Comparison of ENCODE assay signal across 8 mouse cellular contexts in genomic region chr4:154904185-154905071, GRCm38 (mm10). TPM values are rescaled to one million over a fixed set of nuclear protein-coding genes. Genes with fewer than 3 reads are reported as not detected.
DNase-seq lines count a peak whose midpoint lies in the region; ATAC-seq and TF ChIP-seq lines count a peak whose summit lies in the region.

No protein-coding gene starts in this region.

- peaks cover 3% of the 10 kb centered on the region; the same call in 1 of the 2 replicates for H3K27me3 ChIP-seq in forebrain, embryonic 15.5 days
- H3K27me3 ChIP-seq in neural tube, embryonic 15.5 days (replicated peaks): peaks cover 9% of the 10 kb centered on the region; the same call in 1 of the 2 replicates

- peak overlapping the region; percentile 51 for H3K9ac ChIP-seq in forebrain, embryonic 15.5 days (replicated peaks)
- H3K9ac ChIP-seq in neural tube, embryonic 15.5 days (replicated peaks): peak overlapping the region; percentile 37; the same call in 1 of the 2 replicates

- peak overlapping the region; percentile 62 for H3K4me2 ChIP-seq in forebrain, embryonic 15.5 days (replicated peaks)
- peak overlapping the region; percentile 67 for H3K4me2 ChIP-seq in neural tube, embryonic 15.5 days

- no peak for TF ChIP-seq POLR2A in lung, adult 2 months (IDR thresholded peaks at IDR 0.05; ENCODE audit: borderline replicate concordance, extremely low read depth, low read depth, low read length)

- WGBS in forebrain, embryonic 15.5 days: 4% methylated on average over 16 of the region's 16 CpGs
- WGBS in lung, adult 2 months: 3% methylated on average over 16 of the region's 16 CpGs
- 4% methylated on average over 16 of the region's 16 CpGs for WGBS in neural tube, embryonic 15.5 days

- no peak for TF ChIP-seq CTCF in layer of hippocampus, adult 2 months (conservative IDR thresholded peaks at IDR 0.05)
- TF ChIP-seq CTCF in lung, adult 2 months (IDR thresholded peaks at IDR 0.05; ENCODE audit: insufficient read depth, low read length): no peak

- peaks cover 8% of the 10 kb centered on the region for H3K4me1 ChIP-seq in forebrain, embryonic 15.5 days
- H3K4me1 ChIP-seq in lung, adult 2 months (ENCODE audit: control insufficient read depth, insufficient read depth, low read length): no peaks in the 10 kb centered on the region; the same call in 1 of the 2 replicates
- H3K4me1 ChIP-seq in neural tube, embryonic 15.5 days: peaks cover 10% of the 10 kb centered on the region; the same call in 1 of the 2 replicates

- peak; percentile 72 for DNase-seq in Muller cell, postnatal 12 days (ENCODE audit: inconsistent ontology term)
- peak; percentile 85 to 91 for DNase-seq in cerebellum, adult 18-20 months
- peak; percentile 67 to 83 for DNase-seq in layer of hippocampus, adult 2 months (ENCODE audit: low spot score in 2 of 2)
- DNase-seq in lung, adult 2 months: peak; percentile 79
- peak; percentile 82 to 86 for DNase-seq in thymus, postnatal 10 days (ENCODE audit: low spot score in 2 of 2)

- H3K4me3 ChIP-seq in forebrain, embryonic 15.5 days: peak overlapping the region; percentile 42
- H3K4me3 ChIP-seq in layer of hippocampus, adult 2 months: peak overlapping the region; percentile 40
- H3K4me3 ChIP-seq in lung, adult 2 months (replicated peaks; ENCODE audit: extremely low read depth, low read depth, low read length): no peak overlapping the region
- peak overlapping the region; percentile 33 for H3K4me3 ChIP-seq in neural tube, embryonic 15.5 days (replicated peaks)

- no peaks in the 10 kb centered on the region for H3K9me3 ChIP-seq in forebrain, embryonic 15.5 days
- H3K9me3 ChIP-seq in neural tube, embryonic 15.5 days (replicated peaks): no peaks in the 10 kb centered on the region

- no peak overlapping the region for H3K27ac ChIP-seq in forebrain, embryonic 15.5 days (replicated peaks)
- H3K27ac ChIP-seq in layer of hippocampus, adult 2 months: no peak overlapping the region
- H3K27ac ChIP-seq in neural tube, embryonic 15.5 days (replicated peaks): no peak overlapping the region

- peak; percentile 93 for ATAC-seq in forebrain, embryonic 15.5 days (replicated peaks)
- peak; percentile 90 to 95 for ATAC-seq in hematopoietic stem cell, adult 5-6 weeks (replicated peaks in 1 of 2; ENCODE audit: insufficient read depth in 1 of 2, low FRiP score in 2 of 2, low TSS enrichment in 1 of 2, low read depth in 1 of 2, poor library complexity in 2 of 2, severe bottlenecking in 2 of 2)
- ATAC-seq in neural tube, embryonic 15.5 days (ENCODE audit: low FRiP score): peak; percentile 88

- no peaks in the 10 kb centered on the region for H3K36me3 ChIP-seq in forebrain, embryonic 15.5 days
- no peaks in the 10 kb centered on the region for H3K36me3 ChIP-seq in neural tube, embryonic 15.5 days

RNA-seq across cellular contexts. Expression of gene Fam213b, which starts 5.5 kb away (rescaled TPM):
- polyA plus RNA-seq in forebrain, embryonic 15.5 days (2015; fragmentation: Nextera tagmentation; extraction: Ambion mirVana): 36.8 and 40.5 TPM in 2 replicates
- 0.94 and 2.0 TPM in 2 replicates for total RNA-seq in hematopoietic stem cell, adult 5-6 weeks (2017)
- 10 to 100 TPM; 48.1 to 48.9 TPM for total RNA-seq in layer of hippocampus, adult 2 months (2021)
- 8.9 and 14.8 TPM in 2 replicates for polyA plus RNA-seq in lung, adult 2 months (2012; rRNA removed)
- polyA plus RNA-seq in neural tube, embryonic 15.5 days (2015; fragmentation: Nextera tagmentation; extraction: Ambion mirVana): 68.2 and 79.2 TPM in 2 replicates

RNA-seq across cellular contexts. Expression of gene Tnfrsf14, which starts 23.9 kb away (rescaled TPM):
- 0.36 TPM in 1 of 2 replicates, not detected in the other for polyA plus RNA-seq in forebrain, embryonic 15.5 days (2015; fragmentation: Nextera tagmentation; extraction: Ambion mirVana)
- 29.9 and 48.0 TPM in 2 replicates for total RNA-seq in hematopoietic stem cell, adult 5-6 weeks (2017)
- 1 to 10 TPM in 1 of 2 experiments, under 1 TPM in 1; 0.84 to 1.3 TPM for total RNA-seq in layer of hippocampus, adult 2 months (2021)
- 51.1 and 56.8 TPM in 2 replicates for polyA plus RNA-seq in lung, adult 2 months (2012; rRNA removed)
- polyA plus RNA-seq in neural tube, embryonic 15.5 days (2015; fragmentation: Nextera tagmentation; extraction: Ambion mirVana): 0.37 and 1.4 TPM in 2 replicates

RNA-seq across cellular contexts. Expression of gene Mmel1, which starts 35.0 kb away (rescaled TPM):
- polyA plus RNA-seq in forebrain, embryonic 15.5 days (2015; fragmentation: Nextera tagmentation; extraction: Ambion mirVana): 0.36 and 0.56 TPM in 2 replicates
- not detected in 2 replicates for total RNA-seq in hematopoietic stem cell, adult 5-6 weeks (2017)
- under 1 TPM; 0.29 to 0.44 TPM for total RNA-seq in layer of hippocampus, adult 2 months (2021)
- polyA plus RNA-seq in lung, adult 2 months (2012; rRNA removed): 0.09 and 0.12 TPM in 2 replicates
- polyA plus RNA-seq in neural tube, embryonic 15.5 days (2015; fragmentation: Nextera tagmentation; extraction: Ambion mirVana): 0.75 and 0.84 TPM in 2 replicates

RNA-seq across cellular contexts. Expression of gene Hes5, which starts 56.3 kb away (rescaled TPM):
- polyA plus RNA-seq in forebrain, embryonic 15.5 days (2015; fragmentation: Nextera tagmentation; extraction: Ambion mirVana): 125 and 127 TPM in 2 replicates
- 1.4 TPM in 1 of 2 replicates, not detected in the other for total RNA-seq in hematopoietic stem cell, adult 5-6 weeks (2017)
- total RNA-seq in layer of hippocampus, adult 2 months (2021): 10 to 100 TPM; 24.7 to 30.7 TPM
- polyA plus RNA-seq in lung, adult 2 months (2012; rRNA removed): 0.09 TPM in 1 of 2 replicates, not detected in the other
- polyA plus RNA-seq in neural tube, embryonic 15.5 days (2015; fragmentation: Nextera tagmentation; extraction: Ambion mirVana): 80.3 and 113 TPM in 2 replicates

RNA-seq across cellular contexts. Expression of gene Pank4, which starts 59.5 kb away (rescaled TPM):
- 43.5 and 48.9 TPM in 2 replicates for polyA plus RNA-seq in forebrain, embryonic 15.5 days (2015; fragmentation: Nextera tagmentation; extraction: Ambion mirVana)
- 26.7 and 41.8 TPM in 2 replicates for total RNA-seq in hematopoietic stem cell, adult 5-6 weeks (2017)
- 10 to 100 TPM; 41.8 to 43.0 TPM for total RNA-seq in layer of hippocampus, adult 2 months (2021)
- polyA plus RNA-seq in lung, adult 2 months (2012; rRNA removed): 35.0 and 49.1 TPM in 2 replicates
- 37.4 and 40.6 TPM in 2 replicates for polyA plus RNA-seq in neural tube, embryonic 15.5 days (2015; fragmentation: Nextera tagmentation; extraction: Ambion mirVana)

Comparison
In these comparisons a context has a peak if more than half of its experiments do, and no peak if none do; other contexts are left out.
1. RNA of gene Tnfrsf14, which starts 23.9 kb away (polyA plus RNA-seq): 51.1 to 56.8 TPM in lung, adult 2 months; 0.37 to 1.4 TPM in neural tube, embryonic 15.5 days and 0.36 TPM in forebrain, embryonic 15.5 days; every median in the first group is over 10 times any median in the second.
2. Peak in every context shown above with its lines, with median percentiles within 50 percentile points of each other: DNase-seq and ATAC-seq.